Mouse (Mus musculus): ENCODE data around the gene Eif4a1.

The Eif4a1 gene

DNA sequence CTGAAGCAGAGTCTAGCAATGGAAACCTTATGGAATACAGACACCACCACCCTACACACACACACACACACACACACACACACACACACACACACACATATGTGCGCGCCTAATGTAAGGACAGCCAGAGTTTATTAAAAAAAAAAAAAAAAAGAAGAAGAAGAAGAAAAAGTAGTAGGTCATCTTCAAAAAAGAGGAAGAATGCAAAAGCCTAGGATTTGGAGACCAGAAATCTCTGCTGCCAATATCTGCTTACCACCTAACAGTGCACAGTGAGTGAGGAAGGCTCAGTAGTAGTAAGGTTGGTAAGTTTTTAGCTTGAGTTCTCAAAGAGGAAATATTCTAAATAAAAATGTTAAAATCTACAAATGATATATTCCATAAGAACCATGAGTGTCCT, 6.9 kb upstream of the Eif4a1 start:
- DNase-seq (ENCODE audit: low spot score), result no peak

DNA sequence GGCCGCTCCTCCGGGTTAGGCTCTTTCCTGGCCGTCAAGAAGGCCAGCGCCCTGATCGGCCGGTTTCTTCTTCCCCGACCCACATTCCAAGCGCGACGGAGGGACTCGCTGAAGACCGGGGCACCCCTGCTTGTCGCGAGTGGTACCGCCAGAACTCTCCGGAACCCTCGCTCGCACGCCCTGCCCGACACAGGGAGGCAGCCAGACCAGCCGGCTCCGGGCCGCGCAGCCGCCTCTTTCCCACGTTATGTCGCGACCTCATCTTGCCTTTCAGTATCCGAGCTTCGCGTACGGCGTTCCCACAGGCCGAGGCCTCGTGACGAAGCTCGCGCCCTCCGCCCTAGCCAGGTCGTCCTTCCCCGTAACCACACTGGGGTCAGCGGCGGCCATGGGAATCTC, 498 bp downstream of the Eif4a1 start:
- DNase-seq (ENCODE audit: low spot score), result no peak

DNA sequence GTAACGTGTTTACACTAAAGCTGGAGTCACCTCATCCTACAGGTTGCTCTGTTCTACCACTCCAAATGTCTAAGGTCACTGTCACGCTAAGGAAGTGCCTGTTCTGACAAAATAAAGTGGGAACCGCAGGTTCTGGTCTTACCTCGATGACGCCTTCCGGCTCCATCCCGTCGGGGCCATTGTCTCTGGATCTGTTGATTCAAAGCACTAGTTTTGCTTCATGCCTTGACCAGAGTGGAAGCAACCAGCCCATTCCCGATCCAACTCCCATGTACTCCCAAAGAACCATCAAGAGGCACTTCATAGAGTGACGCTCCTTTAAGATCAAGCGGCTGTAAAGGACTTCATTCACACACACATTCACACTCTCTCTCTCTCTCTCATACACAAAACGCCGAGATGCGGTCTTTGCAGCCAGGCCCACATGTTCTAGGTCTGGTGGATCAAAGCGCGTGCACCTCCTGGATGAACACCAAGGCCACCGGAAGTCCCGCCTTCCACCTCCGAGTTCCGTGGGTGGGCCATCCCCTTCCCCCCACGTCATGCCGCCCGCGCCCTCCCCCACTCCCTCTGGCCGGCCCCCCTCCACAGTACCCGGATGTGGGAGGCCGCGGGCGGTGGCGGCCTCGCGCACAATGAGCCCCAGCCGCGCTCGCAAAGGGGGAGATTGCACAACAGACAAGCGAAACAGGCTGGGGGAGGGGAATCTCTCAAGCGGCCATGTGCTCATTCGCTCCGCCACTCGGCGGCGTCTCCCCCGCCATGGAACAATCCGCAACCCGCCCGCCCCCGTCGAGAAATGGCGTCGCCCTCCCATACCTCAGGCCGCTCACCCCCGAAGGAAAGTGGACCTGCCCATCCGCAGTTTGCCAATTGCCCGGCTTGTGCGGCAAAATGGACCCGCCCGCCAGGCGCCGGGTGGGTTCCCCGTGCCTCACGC, 1.2 kb downstream of the Eif4a1 start:
- peak; percentile 98 for DNase-seq (ENCODE audit: low spot score)

DNA sequence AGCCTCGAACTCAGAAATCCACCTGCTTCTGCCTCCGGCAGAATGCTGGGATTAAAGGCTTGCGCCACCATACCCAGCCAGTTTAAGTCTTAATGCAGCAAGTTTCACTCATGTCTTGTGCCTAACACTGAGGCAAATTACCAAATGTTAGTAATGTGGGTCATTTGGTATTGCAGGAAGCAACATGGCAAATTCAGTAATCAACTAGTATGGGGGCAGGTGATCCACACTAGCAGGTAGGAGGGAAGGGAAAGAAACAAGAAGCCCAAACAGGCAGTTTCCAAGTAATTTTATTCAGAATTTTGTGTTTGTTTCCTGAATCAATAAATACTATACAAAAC, 5.6 kb downstream of the Eif4a1 start:
- DNase-seq (ENCODE audit: low spot score), result no peak

DNA sequence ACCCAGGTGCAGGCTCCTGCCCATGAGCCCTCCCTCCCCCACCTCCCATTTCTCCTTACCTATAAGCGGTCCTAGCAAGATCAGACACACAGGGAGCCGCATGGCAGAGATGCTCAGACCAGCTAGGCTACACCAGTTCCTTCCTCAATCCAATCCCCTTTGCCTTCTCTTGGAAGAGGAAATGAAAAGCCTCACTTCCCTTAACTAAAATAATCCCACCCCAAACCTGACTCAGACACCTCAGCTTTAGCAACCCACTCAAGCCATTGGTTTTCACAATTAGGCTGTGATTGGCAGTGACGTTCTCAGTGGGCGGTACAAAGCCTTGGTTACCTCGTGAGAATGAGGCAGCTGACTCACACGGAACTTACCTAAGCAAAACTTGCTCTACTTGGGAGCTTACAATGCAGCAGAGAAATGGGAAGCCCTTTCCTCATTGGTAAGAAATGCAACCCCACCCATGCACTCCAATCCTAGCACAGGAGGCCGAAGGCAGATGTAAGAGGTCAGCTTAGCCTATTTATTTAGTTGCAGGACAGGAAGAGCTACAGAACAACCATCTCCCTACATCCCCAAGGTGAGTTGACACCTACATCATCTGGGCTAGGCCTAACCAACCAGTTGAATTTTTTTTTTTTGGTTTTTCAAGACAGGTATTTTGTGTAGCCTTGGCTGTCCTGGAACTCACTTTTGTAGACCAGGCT, 6.1 kb downstream of the Eif4a1 start, which contains the start of gene Cd68:
TSS of gene Cd68 (minus strand) at position 193 of the 704 bp plus-strand sequence.
- no peak for DNase-seq (ENCODE audit: low spot score)

DNA sequence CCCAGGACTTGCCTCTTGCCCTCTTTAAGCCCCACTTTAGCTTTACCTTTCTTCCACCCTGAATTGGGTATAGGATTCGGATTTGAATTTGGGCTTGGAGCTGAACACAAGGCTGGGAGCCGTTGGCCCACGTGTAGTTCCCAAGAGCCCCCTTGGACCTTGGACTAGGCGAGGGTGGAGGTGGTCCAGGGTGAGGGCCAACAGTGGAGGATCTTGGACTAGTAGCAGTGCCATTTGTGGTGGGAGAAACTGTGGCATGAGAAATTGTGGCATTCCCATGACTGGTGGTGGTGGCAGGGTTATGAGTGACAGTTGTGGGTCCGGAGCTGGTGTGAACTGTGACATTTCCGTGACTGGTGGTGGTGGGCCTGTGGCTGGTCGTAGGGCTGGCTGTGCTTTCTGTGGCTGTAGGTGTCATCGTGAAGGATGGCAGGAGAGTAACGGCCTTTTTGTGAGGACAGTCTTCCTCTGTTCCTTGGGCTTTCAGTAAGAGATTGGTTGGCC, 6.7 kb downstream of the Eif4a1 start:
- DNase-seq (ENCODE audit: low spot score), result no peak

DNA sequence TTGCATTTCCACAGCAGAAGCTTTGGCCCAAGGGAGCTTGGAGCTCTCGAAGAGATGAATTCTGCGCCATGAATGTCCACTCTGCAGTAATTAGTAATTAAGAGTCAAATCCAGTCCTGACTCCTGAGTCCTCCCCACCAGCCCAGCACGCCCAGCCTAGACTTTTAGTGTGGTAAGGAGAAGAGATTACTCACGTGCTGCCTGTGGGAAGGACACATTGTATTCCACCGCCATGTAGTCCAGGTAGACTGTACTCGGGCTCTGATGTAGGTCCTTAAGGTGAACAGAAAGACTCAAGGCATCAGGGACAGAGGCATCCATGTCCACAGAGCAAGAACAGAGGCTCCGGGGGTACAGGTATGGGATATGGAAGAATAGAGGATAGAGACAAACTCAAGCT, 7.4 kb downstream of the Eif4a1 start:
- DNase-seq (ENCODE audit: low spot score), result no peak

DNA sequence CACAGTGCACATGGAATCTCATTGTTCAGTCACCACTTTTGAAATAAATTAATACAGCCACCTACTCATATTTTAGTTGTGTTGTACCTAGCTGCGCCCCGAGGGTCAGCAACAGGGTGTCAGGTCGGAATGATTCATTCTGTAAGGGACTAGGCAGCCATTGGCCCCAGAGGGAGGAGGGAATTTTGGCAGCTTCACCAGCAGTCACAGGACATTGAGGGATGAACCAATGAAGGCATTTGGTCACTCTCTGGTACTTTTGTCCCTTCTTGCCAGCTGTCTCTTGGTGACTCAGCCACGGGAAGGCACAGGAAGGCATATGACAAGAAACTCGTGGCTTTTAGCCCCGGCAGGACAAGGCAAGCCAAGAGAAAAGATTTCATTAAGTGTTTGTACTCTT, 8.4 kb downstream of the Eif4a1 start:
- DNase-seq (ENCODE audit: low spot score), result no peak

DNA sequence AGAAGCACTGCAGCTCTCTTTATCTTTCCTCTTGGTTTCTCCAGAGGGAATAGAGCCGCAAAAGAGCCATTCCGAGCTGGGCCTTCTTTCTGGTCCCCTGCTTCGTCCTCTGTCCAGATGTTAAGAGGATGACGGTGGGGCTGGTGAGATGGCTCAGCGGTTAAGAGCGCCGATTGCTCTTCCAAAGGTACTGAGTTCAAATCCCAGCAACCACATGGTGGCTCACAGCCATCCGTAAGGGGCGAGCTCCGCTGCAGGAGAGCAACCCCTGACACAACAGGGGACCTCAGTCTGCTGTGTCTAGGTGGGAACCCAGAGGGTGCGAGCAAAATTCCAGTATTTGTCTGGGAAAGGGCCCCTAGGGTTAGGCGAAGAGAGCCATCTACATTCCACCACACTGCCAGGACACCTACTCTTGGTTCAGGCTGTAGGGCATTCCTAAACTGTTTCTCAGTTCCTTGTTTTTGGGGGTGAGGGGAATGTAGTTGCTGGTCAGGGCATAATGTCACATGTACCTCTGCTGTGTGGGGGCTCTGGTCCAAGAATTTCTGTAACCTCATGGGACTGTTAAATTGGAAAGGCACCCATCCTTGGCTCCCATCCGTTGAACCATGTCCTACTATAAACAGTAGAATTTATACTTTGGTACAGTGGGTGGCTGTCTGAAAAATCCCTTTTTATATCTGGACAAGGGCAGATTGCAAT, 9.1 kb downstream of the Eif4a1 start:
- no peak for DNase-seq (ENCODE audit: low spot score)

DNA sequence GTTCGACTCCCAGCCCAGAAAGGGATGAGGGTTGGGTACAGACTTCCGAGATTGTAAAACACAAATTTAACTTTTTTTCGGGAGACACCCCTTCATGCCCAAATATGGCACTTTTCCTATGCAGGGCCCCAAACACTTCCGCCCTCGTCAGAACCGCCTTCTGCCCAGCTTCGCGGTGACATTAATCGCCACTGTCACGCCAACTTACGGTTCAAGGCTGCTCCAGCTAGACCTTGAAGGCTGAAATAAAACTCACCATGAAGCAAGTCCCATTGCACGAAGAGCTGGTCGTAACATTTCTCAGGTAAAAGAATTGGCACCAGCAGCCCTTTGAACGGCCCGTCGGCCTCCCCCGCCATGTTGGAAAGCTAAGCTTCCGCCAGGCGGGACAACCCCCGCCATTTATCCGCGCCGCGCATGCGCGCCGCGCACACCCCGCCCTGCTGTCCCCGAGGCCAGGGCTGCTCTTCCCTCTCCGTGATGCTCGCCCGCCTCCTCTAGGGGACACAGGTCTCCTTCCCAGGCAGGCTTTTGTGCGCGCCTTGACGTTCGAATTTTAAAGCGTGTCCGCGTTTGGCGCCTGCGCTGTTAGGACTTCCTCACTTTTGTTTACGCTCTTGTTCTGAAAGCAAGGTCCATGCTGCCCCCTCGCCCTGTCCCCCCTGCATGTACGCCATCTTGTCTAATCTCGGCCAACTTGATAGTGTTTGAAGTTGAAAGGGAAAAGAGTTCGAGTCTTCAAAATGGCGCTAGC, 9.8 kb downstream of the Eif4a1 start, which contains the start of gene Mpdu1:
TSS of gene Mpdu1 (minus strand) at position 430 of the 754 bp plus-strand sequence.
- DNase-seq (ENCODE audit: low spot score), result peak; percentile 92

- DNase-seq (ENCODE audit: low spot score), result peak; percentile 60
Measured at GRCm38 (mm10) chr11:69661221-69661881, 10.9 kb downstream of the Eif4a1 start.

DNA sequence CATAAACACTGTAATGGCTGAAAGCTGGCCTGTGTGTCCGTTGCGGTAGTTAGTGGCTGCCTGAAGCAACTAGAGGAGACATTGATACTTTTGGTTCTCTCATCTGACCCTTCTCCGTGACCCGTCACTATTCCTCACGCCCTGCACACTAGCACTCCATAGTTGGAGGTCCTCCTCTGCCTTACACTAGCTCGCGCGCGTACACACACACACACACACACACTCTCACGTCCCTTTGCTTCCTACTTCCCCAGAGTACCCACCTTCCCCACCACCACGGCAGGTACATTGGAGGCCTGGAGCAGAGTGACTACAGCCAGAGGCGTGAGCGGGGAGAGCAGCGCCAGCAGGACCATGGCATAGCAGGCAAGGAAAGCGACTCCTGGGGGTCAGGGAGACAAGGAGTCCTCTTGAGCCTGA, 14.8 kb downstream of the Eif4a1 start:
- no peak for DNase-seq (ENCODE audit: low spot score)

- peak; percentile 63 for DNase-seq (ENCODE audit: low spot score)
Measured at GRCm38 (mm10) chr11:69656617-69657461, 15.4 kb downstream of the Eif4a1 start.

DNA sequence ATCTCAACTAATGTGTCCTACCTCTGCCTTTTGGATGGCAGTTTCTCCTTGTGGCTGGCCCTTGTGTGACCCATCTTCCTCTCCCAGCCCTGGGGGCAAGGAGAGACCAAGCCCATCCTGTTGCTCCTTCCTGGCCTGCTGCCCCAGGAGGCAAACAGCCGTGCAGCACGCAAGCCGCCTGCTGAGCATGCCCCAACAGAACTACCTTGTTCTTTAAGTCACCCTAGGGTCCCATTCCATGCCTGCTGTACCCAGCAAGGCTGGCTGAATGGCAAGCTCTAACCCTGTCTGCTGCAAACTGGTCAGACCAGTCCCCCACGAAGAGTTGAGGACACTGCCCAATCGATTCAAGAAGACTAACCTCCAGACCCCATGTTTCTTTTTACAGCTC, 16.2 kb downstream of the Eif4a1 start:
- DNase-seq (ENCODE audit: low spot score), result no peak

DNA sequence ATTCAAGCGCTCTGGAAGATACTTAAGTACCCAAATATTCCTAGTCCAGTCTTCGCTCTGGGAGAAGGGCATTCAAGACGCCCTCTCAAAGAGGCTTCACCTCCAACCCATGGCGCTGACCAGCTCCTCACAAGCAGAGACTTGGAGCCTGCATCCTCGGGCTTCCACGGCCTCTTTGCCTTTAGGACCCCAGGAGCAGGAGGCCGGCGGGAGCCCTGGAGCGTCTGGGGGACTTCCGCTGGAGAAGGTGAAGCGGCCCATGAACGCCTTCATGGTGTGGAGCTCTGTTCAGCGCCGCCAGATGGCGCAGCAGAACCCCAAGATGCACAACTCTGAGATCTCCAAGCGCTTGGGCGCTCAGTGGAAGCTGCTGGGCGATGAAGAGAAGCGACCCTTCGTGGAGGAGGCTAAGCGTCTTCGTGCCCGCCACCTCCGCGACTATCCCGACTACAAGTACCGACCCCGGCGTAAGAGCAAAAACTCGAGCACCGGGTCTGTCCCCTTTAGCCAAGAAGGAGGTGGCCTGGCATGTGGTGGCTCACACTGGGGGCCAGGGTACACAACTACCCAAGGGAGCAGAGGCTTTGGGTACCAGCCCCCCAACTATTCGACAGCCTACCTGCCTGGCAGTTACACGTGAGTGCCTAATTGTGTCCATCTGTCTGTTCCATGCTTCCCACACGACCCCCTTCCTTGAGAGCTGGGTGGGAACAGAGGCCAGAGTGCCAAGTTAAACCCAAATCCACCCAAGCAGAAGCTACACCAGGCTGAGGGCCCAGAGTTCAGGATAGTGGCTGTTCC, 16.8 kb downstream of the Eif4a1 start, which contains the start of gene Sox15:
TSS of gene Sox15 (plus strand) at position 51 of the 801 bp plus-strand sequence.
- peak; percentile 83 for DNase-seq (ENCODE audit: low spot score)

- no peak for DNase-seq (ENCODE audit: low spot score)
Measured at GRCm38 (mm10) chr11:69654760-69655159, 17.5 kb downstream of the Eif4a1 start.

GRCm38 (mm10) chr11:69653399-69653798, 18.8 kb downstream of the Eif4a1 start:
- no peak for DNase-seq (ENCODE audit: low spot score)

DNA sequence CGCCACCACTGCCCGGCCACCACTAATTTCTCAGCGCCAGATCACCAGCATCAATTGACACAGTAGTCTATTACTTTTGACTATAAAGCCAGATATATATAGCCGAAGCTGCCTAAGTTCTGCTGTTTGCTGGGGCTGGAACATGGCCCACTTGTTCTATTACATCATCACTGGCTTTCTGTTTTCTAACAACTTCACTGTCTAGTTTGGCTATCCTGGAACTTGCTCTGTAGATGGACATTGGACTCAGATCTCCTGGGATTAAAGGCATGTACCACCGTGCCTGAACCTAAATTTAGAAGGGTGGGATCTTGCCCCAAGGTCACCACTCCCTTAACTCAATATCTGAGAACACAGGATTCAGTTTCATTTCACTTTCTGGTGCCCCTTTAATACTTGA, 26.4 kb downstream of the Eif4a1 start:
- DNase-seq (ENCODE audit: low spot score), result no peak

DNA sequence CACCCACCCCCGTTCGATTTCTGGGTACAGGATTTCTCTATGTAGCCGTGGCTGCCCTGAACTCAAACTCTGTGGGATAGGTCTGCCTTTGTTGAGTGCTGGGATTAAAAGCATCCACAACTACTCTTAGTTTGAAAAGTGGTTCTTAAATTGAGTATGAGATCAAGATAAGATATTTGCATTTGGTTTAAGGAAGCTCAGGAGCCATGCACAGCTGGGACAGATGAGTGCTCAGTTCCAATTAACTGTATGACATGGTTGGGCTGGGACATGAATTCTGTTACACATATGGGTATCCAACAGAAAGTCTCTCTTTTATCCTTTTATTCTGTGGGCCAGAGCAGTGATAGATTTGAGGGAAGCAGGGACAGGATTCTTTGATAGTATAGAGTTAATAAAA, 36.8 kb downstream of the Eif4a1 start:
- DNase-seq (ENCODE audit: low spot score), result no peak
